Mouse (Mus musculus) CD4-positive helper T cell, adult 2 months (primary cell): ENCODE measurements around the gene Adam25.
"Not testable (repeated sequence)": the region's sequence is repeated elsewhere in the genome, so short reads cannot be mapped to it uniquely, and the experiment has no call there.

ENCODE experiments used
- DNase-seq: peaks from one replicate; pipeline ENCODE4 v3.0.0-alpha.2; 2012; ENCODE audit warnings: low read depth, missing footprints, low spot score

The Adam25 gene

GRCm38 (mm10) chr8:40751908-40752307, at the start of gene Adam25:
Gene Adam25 (plus strand): TSS chr8:40752208.
- DNase-seq, result not testable (repeated sequence)

GRCm38 (mm10) chr8:40715406-40715805, 36.6 kb upstream of the Adam25 start:
- not testable (repeated sequence) for DNase-seq

GRCm38 (mm10) chr8:40715986-40716385, 36.0 kb upstream of the Adam25 start:
- DNase-seq, result no peak

- no peak for DNase-seq
These were observed 31.3 kb downstream of the Adam25 start for GRCm38 (mm10) chr8:40783320-40783719.

GRCm38 (mm10) chr8:40792973-40793372, 41.0 kb downstream of the Adam25 start, which contains the start of gene Adam20:
Gene Adam20 (plus strand): TSS chr8:40793273.
- not testable (repeated sequence) for DNase-seq

- no peak for DNase-seq
These were observed 51.5 kb downstream of the Adam25 start for GRCm38 (mm10) chr8:40803379-40804079.
